Mouse (Mus musculus) fibroblast of lung, adult 2 months (primary cell): ENCODE results near the gene Polr2h.

Experiments used
- DNase-seq: peaks from one replicate; pipeline ENCODE4 v3.0.0-alpha.2; 2011; ENCODE audit warnings: low read depth

Polr2h gene

GRCm38 (mm10) chr16:20701729-20702521, 15.5 kb upstream of the Polr2h start:
- DNase-seq, result no peak

GRCm38 (mm10) chr16:20702522-20702893, 15.0 kb upstream of the Polr2h start:
- peak; percentile 58 for DNase-seq

GRCm38 (mm10) chr16:20703071-20703470, 14.4 kb upstream of the Polr2h start:
- no peak for DNase-seq

- no peak for DNase-seq
Measured at GRCm38 (mm10) chr16:20703699-20704400, 13.6 kb upstream of the Polr2h start.

- DNase-seq, result no peak
Measured at GRCm38 (mm10) chr16:20705786-20706185, 11.7 kb upstream of the Polr2h start.

GRCm38 (mm10) chr16:20706407-20707055, 10.9 kb upstream of the Polr2h start:
- no peak for DNase-seq

GRCm38 (mm10) chr16:20708220-20708938, 9.1 kb upstream of the Polr2h start:
- no peak for DNase-seq

- DNase-seq, result no peak
Measured at GRCm38 (mm10) chr16:20708939-20709734, 8.3 kb upstream of the Polr2h start.

GRCm38 (mm10) chr16:20710370-20710769, 7.1 kb upstream of the Polr2h start:
- no peak for DNase-seq

GRCm38 (mm10) chr16:20710810-20711209, 6.7 kb upstream of the Polr2h start:
- DNase-seq, result no peak

GRCm38 (mm10) chr16:20712190-20712589, 5.3 kb upstream of the Polr2h start:
- DNase-seq, result no peak

- DNase-seq, result no peak
Measured at GRCm38 (mm10) chr16:20712889-20713288, 4.6 kb upstream of the Polr2h start.

- DNase-seq, result no peak
Measured at GRCm38 (mm10) chr16:20714307-20715080, 3.0 kb upstream of the Polr2h start.

GRCm38 (mm10) chr16:20715161-20715560, 2.3 kb upstream of the Polr2h start:
- DNase-seq, result no peak

GRCm38 (mm10) chr16:20715566-20715965, 1.9 kb upstream of the Polr2h start:
- DNase-seq, result no peak

- no peak for DNase-seq
Measured at GRCm38 (mm10) chr16:20715976-20716840, 1.3 kb upstream of the Polr2h start.

GRCm38 (mm10) chr16:20716841-20717180, 654 bp upstream of the Polr2h start:
- no peak for DNase-seq

- no peak for DNase-seq
Measured at GRCm38 (mm10) chr16:20717978-20718670, 659 bp downstream of the Polr2h start.

- DNase-seq, result no peak
Measured at GRCm38 (mm10) chr16:20721808-20722207, 4.3 kb downstream of the Polr2h start.
